Mouse (Mus musculus) midbrain, embryonic 16.5 days (tissue): ENCODE results near the gene 2510009E07Rik. TPM values are rescaled to one million over a fixed set of nuclear protein-coding genes. Genes with fewer than 3 reads are reported as not detected.
"Not testable (repeated sequence)": the region's sequence is repeated elsewhere in the genome, so short reads cannot be mapped to it uniquely, and the experiment has no call there.

Source experiments
- ATAC-seq: fragments of 200-750 bp; cut with Nextera tagmentation; 2 replicates; pipeline ENCODE4 v1.8.0; 2017; ENCODE audit warnings: moderate TSS enrichment
- H3K27ac ChIP-seq: fragments of 300-500 bp; sonication (generic); 2 replicates; pipeline ENCODE4 v1.5.1; 2014; ENCODE audit warnings: mild to moderate bottlenecking, low read length, mixed read lengths
- H3K27me3 ChIP-seq: fragments of 300-500 bp; sonication (generic); 2 replicates; pipeline ENCODE4 v1.6.1; 2014; ENCODE audit warnings: low read depth, low read length, mixed read lengths; ENCODE audit not compliant: control insufficient read depth, insufficient read depth
- H3K36me3 ChIP-seq: fragments of 300-500 bp; sonication (generic); 2 replicates; pipeline ENCODE4 v1.6.1; 2014; ENCODE audit warnings: mild to moderate bottlenecking, low read length, moderate library complexity, mixed read lengths; ENCODE audit not compliant: control insufficient read depth, insufficient read depth
- H3K4me1 ChIP-seq: fragments of 300-500 bp; sonication (generic); 2 replicates; pipeline ENCODE4 v1.6.1; 2014; ENCODE audit warnings: mild to moderate bottlenecking, low read length, mixed read lengths; ENCODE audit not compliant: control insufficient read depth, insufficient read depth
- H3K4me2 ChIP-seq: fragments of 300-500 bp; sonication (generic); 2 replicates; pipeline ENCODE4 v1.6.1; 2014; ENCODE audit warnings: mild to moderate bottlenecking, low read length, mixed read lengths
- H3K4me3 ChIP-seq: fragments of 300-500 bp; sonication (generic); 2 replicates; pipeline ENCODE4 v1.5.1; 2014; ENCODE audit warnings: low read depth, mild to moderate bottlenecking, low read length, moderate library complexity, mixed read lengths
- H3K9ac ChIP-seq: fragments of 300-500 bp; sonication (generic); 2 replicates; pipeline ENCODE4 v1.6.1; 2014; ENCODE audit warnings: low read depth, low read length, mixed read lengths
- H3K9me3 ChIP-seq: fragments of 300-500 bp; sonication (generic); replicated peaks from 2 replicates; pipeline ENCODE4 v1.6.1; 2014; ENCODE audit warnings: mild to moderate bottlenecking, low read length, mixed read lengths; ENCODE audit not compliant: control insufficient read depth, poor library complexity, severe bottlenecking
- WGBS: fragments of 180-500 bp; shearing (Covaris S2); extraction: QIAGEN DNeasy Blood & Tissue Kit; methylation state at CpG from one replicate; pipeline ENCODE4 v1.1.7; 2014; 5-methylcytosine and 5-hydroxymethylcytosine counted together
- polyA plus RNA-seq: library from polyadenylated mRNA; unstranded; fragments of >200 nt; fragmentation: Nextera tagmentation; extraction: Ambion mirVana; gene quantifications from 2 replicates; pipeline ENCODE4 v1.2.1, GENCODE M21; 2015

Gene 2510009E07Rik
- polyA plus RNA-seq, 1 experiment from 2014 or later = 50.4 TPM

DNA sequence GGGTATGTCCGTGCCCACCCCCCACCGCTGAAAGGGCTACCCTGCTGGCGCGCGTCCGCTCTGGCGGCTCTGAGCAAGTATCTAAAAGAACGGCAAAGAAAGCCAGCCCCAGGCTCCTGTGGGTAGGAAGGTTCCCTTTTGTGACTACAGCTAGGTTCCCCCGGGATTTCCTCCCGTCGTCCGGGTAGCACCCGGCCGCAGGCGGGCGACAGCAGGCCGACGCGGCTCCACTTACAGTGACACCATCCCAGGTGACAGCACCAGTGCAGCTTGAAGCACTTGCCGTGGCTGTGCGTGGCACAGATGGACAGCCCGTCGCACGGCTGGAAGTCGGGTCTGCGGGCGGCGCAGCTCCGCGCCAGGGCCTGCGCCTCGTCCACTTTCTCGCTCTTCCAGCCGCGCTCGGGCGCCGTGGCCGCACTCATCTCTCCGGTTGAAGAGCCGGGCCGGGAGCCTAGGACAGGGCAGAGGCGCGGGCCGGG, 443 bp downstream of the 2510009E07Rik start:
- H3K27ac ChIP-seq = peak overlapping the region; percentile 91
- under 1% methylated on average over 44 of the region's 45 CpGs for WGBS
- H3K4me1 ChIP-seq = peaks cover 37% of the 10 kb centered on the region
- ATAC-seq = peak; percentile 76
- H3K4me3 ChIP-seq = peak overlapping the region; percentile 75
- H3K9ac ChIP-seq = peak overlapping the region; percentile 75
- H3K9me3 ChIP-seq = no peaks in the 10 kb centered on the region
- H3K4me2 ChIP-seq = peak overlapping the region; percentile 58
- no peaks in the 10 kb centered on the region for H3K27me3 ChIP-seq
- no peaks in the 10 kb centered on the region for H3K36me3 ChIP-seq

DNA sequence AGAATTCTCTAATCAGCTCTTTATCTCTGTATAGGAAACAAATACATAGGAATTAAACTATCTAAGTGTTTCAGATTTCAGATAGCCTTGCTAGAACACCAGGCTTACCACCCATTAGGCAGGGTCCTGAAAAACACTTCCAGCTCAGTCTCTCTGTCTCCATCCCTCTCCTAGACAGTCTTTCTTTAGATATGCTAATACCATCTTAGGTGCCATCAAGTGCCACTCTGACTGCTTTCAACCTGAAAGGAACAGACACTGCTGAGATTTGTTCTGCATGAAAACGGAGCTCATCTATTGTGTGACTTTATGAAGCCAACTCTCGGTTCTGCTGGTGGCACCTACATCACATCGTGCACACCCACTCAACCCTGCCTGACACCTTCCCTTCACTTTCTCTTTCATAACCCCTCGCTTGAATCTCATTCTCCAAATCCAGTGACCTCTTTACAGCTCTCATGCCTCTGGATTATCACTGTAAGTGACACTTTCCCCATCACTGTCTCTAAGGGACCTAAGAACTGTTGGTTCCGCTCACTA, 4.2 kb downstream of the 2510009E07Rik start:
- Histone ChIP-seq H3K27ac (no peak overlapping the region), H3K36me3 (peaks cover 2% of the 10 kb centered on the region; the same call in 1 of the 2 replicates), H3K27me3 (no peaks in the 10 kb centered on the region), H3K4me3 (no peak overlapping the region), H3K9me3 (0 out of 2 replicates have a peak, but pooled peaks cover 2% of the 10 kb centered on the region), H3K9ac (no peak overlapping the region), H3K4me2 (no peak overlapping the region), H3K4me1 (peaks cover 31% of the 10 kb centered on the region)
- no peak for ATAC-seq
- 30% methylated on average over 5 of the region's 5 CpGs for WGBS

DNA sequence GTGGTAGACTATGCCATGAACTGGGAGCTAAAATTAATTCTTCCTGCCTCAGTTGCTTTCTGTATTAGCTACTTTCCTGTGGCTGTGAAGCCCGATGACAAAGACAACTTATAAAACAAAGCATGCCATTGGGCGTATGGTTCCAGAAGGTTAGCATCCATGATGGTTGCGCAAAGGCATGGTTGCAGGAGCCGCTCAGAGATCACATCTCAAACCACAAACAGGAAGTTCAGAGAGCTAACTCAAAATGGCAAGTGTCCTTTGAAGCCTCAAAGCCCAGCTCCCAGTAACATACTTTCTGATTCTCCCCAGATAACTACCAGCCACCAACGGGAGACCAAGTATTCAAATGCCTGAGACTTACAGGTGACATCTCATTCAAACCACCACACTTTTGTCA, 5.3 kb downstream of the 2510009E07Rik start:
- Histone ChIP-seq H3K4me3 (no peak overlapping the region), H3K36me3 (peaks cover 2% of the 10 kb centered on the region; the same call in 1 of the 2 replicates), H3K9me3 (0 out of 2 replicates have a peak, but pooled peaks cover 2% of the 10 kb centered on the region), H3K4me1 (peaks cover 31% of the 10 kb centered on the region), H3K4me2 (no peak overlapping the region), H3K9ac (no peak overlapping the region), H3K27ac (no peak overlapping the region), H3K27me3 (no peaks in the 10 kb centered on the region)
- 91% methylated on average over 5 of the region's 5 CpGs for WGBS
- no peak for ATAC-seq

DNA sequence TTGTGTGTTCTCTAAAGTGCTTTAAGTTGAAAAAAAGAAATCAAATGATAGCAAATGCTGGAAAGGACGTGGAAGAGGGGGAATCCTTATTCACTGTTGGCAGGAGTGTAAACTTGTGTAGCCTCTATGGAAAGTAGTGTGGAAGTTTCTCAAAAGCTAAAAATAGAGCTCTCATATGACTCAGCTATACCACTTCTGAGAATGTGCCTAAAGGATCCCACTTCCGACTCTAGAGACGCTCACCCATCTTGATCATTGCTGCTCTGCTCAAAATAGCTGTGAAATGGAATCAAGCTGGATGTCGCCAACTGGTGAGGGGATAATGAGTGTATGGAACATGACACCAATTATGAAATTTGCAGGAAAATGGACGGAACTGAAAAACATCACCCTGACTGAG, 7.1 kb downstream of the 2510009E07Rik start:
- peaks cover 22% of the 10 kb centered on the region for H3K4me1 ChIP-seq
- H3K27ac ChIP-seq = no peak overlapping the region
- no peaks in the 10 kb centered on the region for H3K27me3 ChIP-seq
- WGBS = 96% methylated on average over 5 of the region's 5 CpGs
- no peak overlapping the region for H3K4me2 ChIP-seq
- H3K9ac ChIP-seq = no peak overlapping the region
- ATAC-seq = no peak
- H3K9me3 ChIP-seq = peaks cover 2% of the 10 kb centered on the region; the same call in 1 of the 2 replicates
- no peak overlapping the region for H3K4me3 ChIP-seq
- peaks cover 6% of the 10 kb centered on the region for H3K36me3 ChIP-seq

DNA sequence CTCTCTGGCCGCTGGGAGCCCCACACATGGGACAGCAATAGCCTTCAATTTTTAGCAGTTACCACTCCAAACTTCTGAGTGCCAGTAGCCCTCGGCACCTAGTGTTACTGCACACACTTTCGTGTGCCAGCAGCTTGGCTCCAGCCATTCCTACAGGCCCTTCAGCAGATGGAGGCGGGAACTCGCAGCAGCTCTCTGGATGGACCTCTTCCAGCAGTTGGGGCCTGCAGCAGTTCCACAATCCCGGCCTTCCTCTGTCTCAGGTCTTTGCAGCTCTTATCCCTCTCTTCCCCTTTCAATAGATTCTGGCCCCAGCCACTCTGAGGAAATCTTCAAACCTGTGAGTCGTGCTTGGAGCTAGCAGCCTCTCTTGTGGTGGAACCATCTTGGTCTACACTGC, 17.7 kb downstream of the 2510009E07Rik start:
- no peaks in the 10 kb centered on the region for H3K9me3 ChIP-seq
- H3K4me2 ChIP-seq = no peak overlapping the region
- peaks cover 12% of the 10 kb centered on the region; the same call in 1 of the 2 replicates for H3K36me3 ChIP-seq
- H3K27me3 ChIP-seq = no peaks in the 10 kb centered on the region
- peaks cover 3% of the 10 kb centered on the region for H3K4me1 ChIP-seq
- WGBS = 95% methylated on average over 7 of the region's 7 CpGs
- H3K9ac ChIP-seq = no peak overlapping the region
- ATAC-seq = no peak
- H3K27ac ChIP-seq = no peak overlapping the region
- H3K4me3 ChIP-seq = no peak overlapping the region

DNA sequence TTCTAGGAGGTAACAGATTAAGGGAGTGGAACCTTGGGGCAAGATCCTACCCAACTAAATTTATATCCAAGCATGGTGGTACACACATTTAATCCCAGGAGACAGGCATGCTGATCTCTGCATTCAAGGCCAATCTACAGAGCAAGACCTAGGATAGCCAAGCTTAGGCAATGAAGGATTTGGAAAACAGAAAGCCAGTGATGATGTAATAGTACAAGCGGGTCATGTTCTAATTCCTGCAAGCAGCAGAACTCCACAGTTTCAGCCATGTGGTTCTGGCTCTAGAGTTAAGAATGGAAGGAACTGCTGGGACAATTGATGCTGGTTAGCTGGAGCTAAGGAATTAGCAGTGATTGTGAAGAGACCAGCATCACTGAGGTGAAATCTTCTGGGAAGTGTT, 20.8 kb downstream of the 2510009E07Rik start:
- not testable (repeated sequence) for H3K9me3 ChIP-seq, H3K27me3 ChIP-seq, H3K4me2 ChIP-seq, H3K27ac ChIP-seq, H3K4me1 ChIP-seq, H3K4me3 ChIP-seq, ATAC-seq, H3K9ac ChIP-seq
- H3K36me3 ChIP-seq = peaks cover 12% of the 10 kb centered on the region; the same call in 1 of the 2 replicates
- 97% methylated on average over 1 of the region's 1 CpGs for WGBS

DNA sequence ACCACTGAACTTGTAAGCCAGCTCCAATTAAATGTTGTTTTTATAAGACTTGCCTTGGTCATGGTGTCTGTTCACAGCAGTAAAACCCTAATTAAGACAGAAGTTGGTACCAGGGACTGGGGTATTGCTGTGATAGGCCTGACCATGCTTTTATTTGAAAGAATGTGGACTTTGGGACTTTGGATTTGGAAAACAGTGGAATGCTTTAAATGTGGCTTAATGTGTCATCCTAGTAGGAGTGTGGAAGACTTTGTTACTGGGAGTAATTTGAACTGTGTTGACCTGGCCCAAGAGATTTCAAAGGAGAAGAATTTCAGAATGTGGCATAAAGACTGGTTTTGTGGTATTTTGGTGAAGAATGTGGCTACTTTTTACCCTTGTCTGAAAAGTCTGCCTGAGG, 21.4 kb downstream of the 2510009E07Rik start:
- ATAC-seq, H3K27ac ChIP-seq: not testable (repeated sequence)

DNA sequence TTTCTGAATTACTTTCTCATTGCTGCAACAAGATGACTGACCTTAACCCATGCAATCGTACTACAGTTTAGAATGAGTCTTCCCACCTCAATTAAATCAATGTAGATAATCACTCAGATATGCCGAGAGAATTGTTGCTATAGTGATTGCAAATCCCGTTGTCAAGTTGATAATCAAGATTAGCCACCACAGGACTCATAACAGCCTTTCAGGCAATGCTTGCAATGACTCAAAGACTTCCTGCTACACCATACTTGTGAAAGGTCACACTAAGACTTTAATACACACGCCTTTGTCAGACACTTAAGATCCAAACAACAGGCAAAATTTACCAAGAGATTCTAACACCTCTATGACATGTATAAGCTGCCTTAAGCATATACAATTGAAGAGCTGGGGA, 22.6 kb downstream of the 2510009E07Rik start:
- Histone ChIP-seq H3K4me1 (no peaks in the 10 kb centered on the region), H3K27ac (no peak overlapping the region), H3K9ac (no peak overlapping the region), H3K36me3 (peaks cover 9% of the 10 kb centered on the region), H3K9me3 (0 out of 2 replicates have a peak, but pooled peaks cover 2% of the 10 kb centered on the region), H3K27me3 (no peaks in the 10 kb centered on the region), H3K4me2 (no peak overlapping the region), H3K4me3 (no peak overlapping the region)
- WGBS = 66% methylated on average over 4 of the region's 4 CpGs
- no peak for ATAC-seq

More for the DNA sequence above, 21.4 kb downstream of the 2510009E07Rik start:
- not testable (repeated sequence) for H3K27me3 ChIP-seq, H3K4me2 ChIP-seq, H3K4me3 ChIP-seq, H3K4me1 ChIP-seq, H3K9me3 ChIP-seq, H3K9ac ChIP-seq
- peaks cover 12% of the 10 kb centered on the region for H3K36me3 ChIP-seq

DNA sequence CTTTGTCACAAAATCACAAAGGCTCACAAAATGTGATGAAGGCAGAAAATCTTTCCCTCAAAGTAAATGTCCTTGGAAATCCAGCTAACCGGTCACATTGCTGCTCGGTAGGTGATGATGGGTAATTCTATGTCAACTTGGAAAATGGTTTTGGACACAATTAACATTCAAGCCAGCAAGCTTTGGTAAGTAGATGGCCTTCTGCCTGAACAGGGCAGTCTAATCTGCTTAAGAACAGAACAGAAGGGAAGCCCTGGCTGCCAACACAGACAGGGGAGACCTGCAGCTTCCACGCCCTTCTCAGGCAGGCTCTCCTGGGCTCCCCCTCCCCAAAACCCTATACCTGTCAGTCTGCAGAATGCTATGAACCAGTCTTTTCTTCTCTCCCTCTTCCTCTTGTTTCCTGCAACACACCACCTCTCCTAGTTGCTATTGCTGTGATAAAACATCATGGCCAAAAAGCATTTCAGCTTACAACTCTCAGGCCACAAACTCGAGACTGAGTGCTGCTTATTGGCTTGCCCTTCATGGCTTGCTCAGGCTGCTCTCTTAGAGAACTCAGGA, 29.0 kb downstream of the 2510009E07Rik start:
- Histone ChIP-seq H3K9ac (0 out of 2 replicates have a peak overlapping the region, but pooled peaks have one; percentile 28), H3K4me1 (peaks cover 19% of the 10 kb centered on the region), H3K4me2 (peak overlapping the region; percentile 42; the same call in 1 of the 2 replicates)

More for the DNA sequence above, 29.0 kb downstream of the 2510009E07Rik start:
- WGBS = 7% methylated on average over 4 of the region's 4 CpGs
- Histone ChIP-seq H3K27me3 (no peaks in the 10 kb centered on the region), H3K27ac (peak overlapping the region; percentile 58), H3K36me3 (no peaks in the 10 kb centered on the region; the same call in 1 of the 2 replicates), H3K4me3 (no peak overlapping the region), H3K9me3 (0 out of 2 replicates have a peak, but pooled peaks cover 2% of the 10 kb centered on the region)
- peak; percentile 84 for ATAC-seq
